In the genomic region with DNA sequence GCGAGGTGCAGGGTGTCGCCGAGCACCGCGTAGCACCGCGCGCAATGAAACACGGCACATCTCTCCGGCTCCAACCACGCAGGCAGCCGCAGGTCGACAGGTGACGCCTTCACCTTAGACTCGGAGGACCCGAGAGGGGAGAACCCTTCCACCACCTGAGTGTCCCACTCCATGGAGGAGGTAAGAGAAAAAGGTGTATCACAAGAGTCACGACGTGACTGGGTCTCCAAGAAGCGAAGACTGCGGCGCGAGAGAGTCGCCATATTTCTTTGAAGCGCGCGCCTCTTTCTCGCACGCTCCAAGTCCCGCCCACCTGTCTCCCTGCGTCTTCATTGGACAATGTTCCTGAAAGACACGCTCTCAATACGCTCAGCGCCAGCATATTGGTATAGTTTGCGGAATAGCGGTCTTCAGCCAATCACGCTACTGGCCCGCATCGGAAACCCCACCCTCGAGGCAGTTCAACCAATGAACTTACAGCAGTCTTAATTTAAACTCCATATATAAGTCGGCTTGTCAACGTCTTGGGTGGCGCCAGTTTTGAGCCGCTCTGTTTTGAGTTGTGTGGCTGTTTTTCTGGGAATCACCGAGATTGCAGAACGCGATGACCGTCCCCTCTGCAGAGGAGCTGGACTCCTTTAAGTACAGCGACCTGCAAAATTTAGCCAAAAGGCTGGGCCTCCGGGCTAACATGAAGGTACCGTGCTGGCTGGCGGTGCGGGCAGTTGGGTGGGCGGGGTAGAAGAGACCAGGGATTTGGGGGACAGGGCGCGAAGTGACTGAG, we compare ENCODE assay signal across 8 mouse cellular contexts. TPM values are rescaled to one million over a fixed set of nuclear protein-coding genes. Genes with fewer than 3 reads are reported as not detected.
A peak's percentile ranks its signal among the peaks of the same experiment; 100 is the strongest.
DNase-seq lines count a peak whose midpoint lies in the region; ATAC-seq lines count a peak whose summit lies in the region.

Nusap1 (plus strand) TSS at position 100 of the 784 bp plus-strand sequence.
Oip5 (minus strand) TSS at position 271 of the 784 bp plus-strand sequence.

- peak; percentile 97 for ATAC-seq in megakaryocyte progenitor cell, adult 5-6 weeks (replicated peaks; ENCODE audit: poor library complexity)

- DNase-seq in adipocyte (ENCODE audit: low spot score) = peak; percentile 99
- peak; percentile 99 for DNase-seq in embryo, embryonic 10 days (ENCODE audit: low spot score)
- DNase-seq in gastrocnemius, postnatal 10 days = peak; percentile 86
- DNase-seq in induced T-regulatory cell, adult 2 months (ENCODE audit: low read depth) = peak; percentile 98
- DNase-seq in left cerebral cortex, adult 9 months (ENCODE audit: low spot score in 2 of 2) = peak; percentile 91 to 96
- DNase-seq in right cerebral cortex, postnatal 14 days = peak; percentile 87
- peak; percentile 88 to 92 for DNase-seq in urinary bladder, postnatal 36 days (ENCODE audit: low spot score in 2 of 2)

RNA-seq across cellular contexts. Expression of gene Nusap1, which starts in this region (rescaled TPM):
- total RNA-seq in gastrocnemius, postnatal 10 days (2021) = 1 to 10 TPM; 6.8 to 8.4 TPM
- total RNA-seq in megakaryocyte progenitor cell, adult 5-6 weeks (2015) = 85.9 and 103 TPM in 2 replicates
- 96.0 and 104 TPM in 2 replicates for total RNA-seq in megakaryocyte progenitor cell, adult 5-6 weeks (2017)

RNA-seq across cellular contexts. Expression of gene Oip5, which starts in this region (rescaled TPM):
- 1 to 10 TPM; 2.5 to 3.4 TPM for total RNA-seq in gastrocnemius, postnatal 10 days (2021)
- 19.5 and 21.9 TPM in 2 replicates for total RNA-seq in megakaryocyte progenitor cell, adult 5-6 weeks (2015)
- total RNA-seq in megakaryocyte progenitor cell, adult 5-6 weeks (2017) = 26.9 and 29.6 TPM in 2 replicates

Comparison
In these comparisons a context has a peak if more than half of its experiments do, and no peak if none do; other contexts are left out.
1. Peak in every context shown above with its lines: DNase-seq and ATAC-seq.
2. RNA of gene Nusap1 (total RNA-seq): 85.9 to 104 TPM in megakaryocyte progenitor cell, adult 5-6 weeks; 6.8 to 8.4 TPM in gastrocnemius, postnatal 10 days; every median in the first group is over 4 times any median in the second.
3. RNA of gene Oip5 (total RNA-seq): 19.5 to 29.6 TPM in megakaryocyte progenitor cell, adult 5-6 weeks; 2.5 to 3.4 TPM in gastrocnemius, postnatal 10 days; every median in the first group is over 4 times any median in the second.